Mouse (Mus musculus) E14TG2a.4 (cell line): ENCODE measurements at regions not wholly inside any gene's neighbourhood (a gene's known extent, or its start where the extent isn't known, plus 50 kb on each side); places are given as distances from the start of the nearest gene placed in this dataset.
"Not testable (repeated sequence)": the region's sequence is repeated elsewhere in the genome, so short reads cannot be mapped to it uniquely, and the experiment has no call there.

ENCODE experiments used
- H3K27me3 ChIP-seq: 2 replicates; pipeline ENCODE4 v1.6.1; 2014; ENCODE audit warnings: low read length, control low read depth; ENCODE audit not compliant: insufficient read depth
- H3K36me3 ChIP-seq: 2 replicates; pipeline ENCODE4 v1.6.1; 2014; ENCODE audit warnings: low read length, control low read depth; ENCODE audit not compliant: insufficient read depth
- H3K4me1 ChIP-seq: replicated peaks from 2 replicates; pipeline ENCODE4 v1.6.1; 2014; ENCODE audit warnings: low read depth, low read length, control low read depth
- H3K4me3 ChIP-seq: replicated peaks from 2 replicates; pipeline ENCODE4 v1.5.1; 2014; ENCODE audit warnings: mild to moderate bottlenecking, low read length
- H3K9me3 ChIP-seq: 2 replicates; pipeline ENCODE4 v1.6.1; 2014; ENCODE audit warnings: low read length, control low read depth
- CTCF ChIP-seq: conservative IDR thresholded peaks from 2 replicates; pipeline ENCODE4 v1.5.1; 2014; ENCODE audit warnings: low read length
- NANOG ChIP-seq: IDR thresholded peaks from 2 replicates; pipeline ENCODE4 v1.6.1; 2014; ENCODE audit warnings: borderline replicate concordance, low read length, mixed read lengths
- POU5F1 ChIP-seq: IDR thresholded peaks from 2 replicates; pipeline ENCODE4 v1.6.1; 2014; ENCODE audit warnings: low read length, borderline replicate concordance

- no peak overlapping the region for H3K4me3 ChIP-seq
- TF ChIP-seq CTCF (no peak), POU5F1 (no peak), NANOG (peak; percentile 42; the same call in 1 of the 2 replicates)
- H3K9me3 ChIP-seq = no peaks in the 10 kb centered on the region
- H3K36me3 ChIP-seq = no peaks in the 10 kb centered on the region
- peaks cover 24% of the 10 kb centered on the region for H3K4me1 ChIP-seq
- H3K27me3 ChIP-seq = no peaks in the 10 kb centered on the region
Measured at GRCm38 (mm10) chr2:17917238-17917946, 79.4 kb downstream of the H2al2a start.

- peaks cover 2% of the 10 kb centered on the region; the same call in 1 of the 2 replicates for H3K27me3 ChIP-seq
- H3K9me3 ChIP-seq = 0 out of 2 replicates have a peak, but pooled peaks cover 2% of the 10 kb centered on the region
- H3K4me1 ChIP-seq = peaks cover 20% of the 10 kb centered on the region
- no peaks in the 10 kb centered on the region for H3K36me3 ChIP-seq
- TF ChIP-seq NANOG = no peak
- no peak for TF ChIP-seq POU5F1
- TF ChIP-seq CTCF = no peak
- no peak overlapping the region for H3K4me3 ChIP-seq
Measured at GRCm38 (mm10) chr2:17902616-17903015, 94.1 kb downstream of the H2al2a start.

GRCm38 (mm10) chr2:17900202-17900601, 96.6 kb downstream of the H2al2a start:
- Histone ChIP-seq H3K4me3 (peak overlapping the region; percentile 70; the same call in 1 of the 2 replicates), H3K36me3 (no peaks in the 10 kb centered on the region), H3K27me3 (peaks cover 2% of the 10 kb centered on the region; the same call in 1 of the 2 replicates), H3K4me1 (peaks cover 20% of the 10 kb centered on the region), H3K9me3 (peaks cover 12% of the 10 kb centered on the region)
- TF ChIP-seq CTCF (no peak), NANOG (no peak), POU5F1 (no peak)

GRCm38 (mm10) chr2:17898780-17899179, 98.0 kb downstream of the H2al2a start:
- peaks cover 21% of the 10 kb centered on the region for H3K9me3 ChIP-seq
- H3K27me3 ChIP-seq = peaks cover 2% of the 10 kb centered on the region; the same call in 1 of the 2 replicates
- H3K4me1 ChIP-seq = peaks cover 20% of the 10 kb centered on the region
- no peak for TF ChIP-seq POU5F1
- no peaks in the 10 kb centered on the region for H3K36me3 ChIP-seq
- peak overlapping the region; percentile 70 for H3K4me3 ChIP-seq

GRCm38 (mm10) chr2:17896036-17896435, 100.7 kb downstream of the H2al2a start:
- TF ChIP-seq POU5F1 (no peak), NANOG (no peak), CTCF (no peak)
- no peak overlapping the region for H3K4me3 ChIP-seq
- peaks cover 49% of the 10 kb centered on the region for H3K9me3 ChIP-seq
- peaks cover 2% of the 10 kb centered on the region; the same call in 1 of the 2 replicates for H3K27me3 ChIP-seq
- peaks cover 6% of the 10 kb centered on the region; the same call in 1 of the 2 replicates for H3K36me3 ChIP-seq
- peaks cover 20% of the 10 kb centered on the region for H3K4me1 ChIP-seq

GRCm38 (mm10) chr2:17892661-17893060, 104.1 kb downstream of the H2al2a start:
- H3K4me1 ChIP-seq, H3K36me3 ChIP-seq, H3K27me3 ChIP-seq, H3K4me3 ChIP-seq: not testable (repeated sequence)
- H3K9me3 ChIP-seq = peaks cover 57% of the 10 kb centered on the region

- Histone ChIP-seq H3K4me3 (no peak overlapping the region), H3K9me3 (peaks cover 25% of the 10 kb centered on the region)
- TF ChIP-seq CTCF (no peak), POU5F1 (no peak), NANOG (no peak)
Measured at GRCm38 (mm10) chr2:17887699-17888098, 109.1 kb downstream of the H2al2a start.

GRCm38 (mm10) chr2:17882389-17882788, 114.4 kb downstream of the H2al2a start:
- no peaks in the 10 kb centered on the region for H3K27me3 ChIP-seq
- H3K4me1 ChIP-seq = peaks cover 33% of the 10 kb centered on the region
- H3K4me3 ChIP-seq = peak overlapping the region; percentile 35; the same call in 1 of the 2 replicates
- TF ChIP-seq POU5F1 = no peak
- TF ChIP-seq NANOG = no peak
- TF ChIP-seq CTCF = no peak
- H3K36me3 ChIP-seq = no peaks in the 10 kb centered on the region
- no peaks in the 10 kb centered on the region for H3K9me3 ChIP-seq

More at GRCm38 (mm10) chr2:17887699-17888098, 109.1 kb downstream of the H2al2a start:
- Histone ChIP-seq H3K36me3 (peaks cover 6% of the 10 kb centered on the region; the same call in 1 of the 2 replicates), H3K4me1 (peaks cover 10% of the 10 kb centered on the region), H3K27me3 (no peaks in the 10 kb centered on the region)
